Mouse (Mus musculus): Measurements from ENCODE around the gene 3110082I17Rik. TPM values are rescaled to one million over a fixed set of nuclear protein-coding genes. Genes with fewer than 3 reads are reported as not detected.
A peak's percentile ranks its signal among the peaks of the same experiment; 100 is the strongest.

3110082I17Rik gene
- polyA plus RNA-seq, 1 experiment from 2014 or later = 19.7 TPM

GRCm38 (mm10) chr5:139367884-139368458 is 92.4 kb downstream of the 3110082I17Rik start:
- WGBS = 72% methylated on average over 4 of the region's 4 CpGs
- Histone ChIP-seq H3K4me2 (replicated peaks; ENCODE audit: low read depth) (no peak overlapping the region), H3K4me1 (replicated peaks; ENCODE audit: control insufficient read depth, insufficient read depth) (peaks cover 3% of the 10 kb centered on the region), H3K9ac (ENCODE audit: low read length) (no peak overlapping the region), H3K27ac (replicated peaks) (no peak overlapping the region), H3K27me3 (ENCODE audit: control insufficient read depth, insufficient read depth, low read length) (no peaks in the 10 kb centered on the region), H3K4me3 (ENCODE audit: low read depth, low read length) (no peak overlapping the region), H3K36me3 (ENCODE audit: control insufficient read depth, insufficient read depth, low read length) (no peaks in the 10 kb centered on the region), H3K9me3 (ENCODE audit: control insufficient read depth, low read length) (no peaks in the 10 kb centered on the region)
- ATAC-seq (ENCODE audit: low FRiP score, low TSS enrichment) = no peak
- no peak for TF ChIP-seq CTCF (IDR thresholded peaks at IDR 0.05; ENCODE audit: low read depth)
- no peak for TF ChIP-seq EP300 (optimal IDR thresholded peaks at IDR 0.05)
- DNase-seq (ENCODE audit: low spot score) = no peak

- Histone ChIP-seq H3K4me2 (replicated peaks; ENCODE audit: low read depth) (no peak overlapping the region), H3K36me3 (ENCODE audit: control insufficient read depth, insufficient read depth, low read length) (no peaks in the 10 kb centered on the region), H3K4me1 (replicated peaks; ENCODE audit: control insufficient read depth, insufficient read depth) (peaks cover 2% of the 10 kb centered on the region), H3K9ac (ENCODE audit: low read length) (no peak overlapping the region), H3K27ac (replicated peaks) (no peak overlapping the region), H3K27me3 (ENCODE audit: control insufficient read depth, insufficient read depth, low read length) (no peaks in the 10 kb centered on the region), H3K9me3 (ENCODE audit: control insufficient read depth, low read length) (no peaks in the 10 kb centered on the region), H3K4me3 (ENCODE audit: low read depth, low read length) (no peak overlapping the region)
- ATAC-seq (ENCODE audit: low FRiP score, low TSS enrichment) = no peak
- 77% methylated on average over 11 of the region's 11 CpGs for WGBS
- no peak for DNase-seq (ENCODE audit: low spot score)
- no peak for TF ChIP-seq EP300 (optimal IDR thresholded peaks at IDR 0.05)
- no peak for TF ChIP-seq CTCF (IDR thresholded peaks at IDR 0.05; ENCODE audit: low read depth)
Observed at GRCm38 (mm10) chr5:139366484-139366883, 93.8 kb downstream of the 3110082I17Rik start.

GRCm38 (mm10) chr5:139365827-139366226 is 94.5 kb downstream of the 3110082I17Rik start:
- no peak overlapping the region for H3K9ac ChIP-seq (ENCODE audit: low read length)
- no peak overlapping the region for H3K4me2 ChIP-seq (replicated peaks; ENCODE audit: low read depth)
- 63% methylated on average over 1 of the region's 1 CpGs for WGBS
- TF ChIP-seq EP300 (optimal IDR thresholded peaks at IDR 0.05) (no peak), CTCF (IDR thresholded peaks at IDR 0.05; ENCODE audit: low read depth) (no peak)
- no peaks in the 10 kb centered on the region for H3K36me3 ChIP-seq (ENCODE audit: control insufficient read depth, insufficient read depth, low read length)
- no peaks in the 10 kb centered on the region; the same call in 1 of the 2 replicates for H3K4me1 ChIP-seq (replicated peaks; ENCODE audit: control insufficient read depth, insufficient read depth)
- ATAC-seq (ENCODE audit: low FRiP score, low TSS enrichment) = no peak
- no peaks in the 10 kb centered on the region for H3K9me3 ChIP-seq (ENCODE audit: control insufficient read depth, low read length)
- DNase-seq (ENCODE audit: low spot score) = no peak
- no peak overlapping the region for H3K4me3 ChIP-seq (ENCODE audit: low read depth, low read length)
- H3K27me3 ChIP-seq (ENCODE audit: control insufficient read depth, insufficient read depth, low read length) = no peaks in the 10 kb centered on the region
- H3K27ac ChIP-seq (replicated peaks) = no peak overlapping the region

GRCm38 (mm10) chr5:139364911-139365571 is 95.3 kb downstream of the 3110082I17Rik start:
- H3K36me3 ChIP-seq (ENCODE audit: control insufficient read depth, insufficient read depth, low read length) = no peaks in the 10 kb centered on the region
- no peaks in the 10 kb centered on the region; the same call in 1 of the 2 replicates for H3K4me1 ChIP-seq (replicated peaks; ENCODE audit: control insufficient read depth, insufficient read depth)
- no peak overlapping the region for H3K9ac ChIP-seq (ENCODE audit: low read length)
- peak overlapping the region; percentile 53; the same call in 1 of the 2 replicates for H3K27ac ChIP-seq (replicated peaks)
- no peak overlapping the region for H3K4me2 ChIP-seq (replicated peaks; ENCODE audit: low read depth)
- no peak for TF ChIP-seq EP300 (optimal IDR thresholded peaks at IDR 0.05)
- no peak for TF ChIP-seq CTCF (IDR thresholded peaks at IDR 0.05; ENCODE audit: low read depth)
- H3K27me3 ChIP-seq (ENCODE audit: control insufficient read depth, insufficient read depth, low read length) = no peaks in the 10 kb centered on the region
- DNase-seq (ENCODE audit: low spot score) = no peak
- peak; percentile 7 for ATAC-seq (ENCODE audit: low FRiP score, low TSS enrichment)
- 34% methylated on average over 5 of the region's 5 CpGs for WGBS
- no peaks in the 10 kb centered on the region for H3K9me3 ChIP-seq (ENCODE audit: control insufficient read depth, low read length)
- no peak overlapping the region for H3K4me3 ChIP-seq (ENCODE audit: low read depth, low read length)

- no peaks in the 10 kb centered on the region for H3K9me3 ChIP-seq (ENCODE audit: control insufficient read depth, low read length)
- peak; percentile 90 for DNase-seq (ENCODE audit: low spot score)
- H3K27me3 ChIP-seq (ENCODE audit: control insufficient read depth, insufficient read depth, low read length) = no peaks in the 10 kb centered on the region
- H3K4me3 ChIP-seq (ENCODE audit: low read depth, low read length) = no peak overlapping the region
- H3K4me1 ChIP-seq (replicated peaks; ENCODE audit: control insufficient read depth, insufficient read depth) = no peaks in the 10 kb centered on the region; the same call in 1 of the 2 replicates
- H3K36me3 ChIP-seq (ENCODE audit: control insufficient read depth, insufficient read depth, low read length) = no peaks in the 10 kb centered on the region
- H3K27ac ChIP-seq (replicated peaks) = peak overlapping the region; percentile 53; the same call in 1 of the 2 replicates
- peak overlapping the region; percentile 17; the same call in 1 of the 2 replicates for H3K4me2 ChIP-seq (replicated peaks; ENCODE audit: low read depth)
- 21% methylated on average over 12 of the region's 12 CpGs for WGBS
- no peak for TF ChIP-seq EP300 (optimal IDR thresholded peaks at IDR 0.05)
- peak; percentile 100 for TF ChIP-seq CTCF (IDR thresholded peaks at IDR 0.05; ENCODE audit: low read depth)
- ATAC-seq (ENCODE audit: low FRiP score, low TSS enrichment) = peak; percentile 77
- 0 out of 2 replicates have a peak overlapping the region, but pooled peaks have one; percentile 31 for H3K9ac ChIP-seq (ENCODE audit: low read length)
Observed at GRCm38 (mm10) chr5:139364260-139364910, 95.9 kb downstream of the 3110082I17Rik start.

Data from stomach, postnatal 0 days (tissue).